9 mouse cellular contexts compared by ENCODE assay signal in the genomic region with DNA sequence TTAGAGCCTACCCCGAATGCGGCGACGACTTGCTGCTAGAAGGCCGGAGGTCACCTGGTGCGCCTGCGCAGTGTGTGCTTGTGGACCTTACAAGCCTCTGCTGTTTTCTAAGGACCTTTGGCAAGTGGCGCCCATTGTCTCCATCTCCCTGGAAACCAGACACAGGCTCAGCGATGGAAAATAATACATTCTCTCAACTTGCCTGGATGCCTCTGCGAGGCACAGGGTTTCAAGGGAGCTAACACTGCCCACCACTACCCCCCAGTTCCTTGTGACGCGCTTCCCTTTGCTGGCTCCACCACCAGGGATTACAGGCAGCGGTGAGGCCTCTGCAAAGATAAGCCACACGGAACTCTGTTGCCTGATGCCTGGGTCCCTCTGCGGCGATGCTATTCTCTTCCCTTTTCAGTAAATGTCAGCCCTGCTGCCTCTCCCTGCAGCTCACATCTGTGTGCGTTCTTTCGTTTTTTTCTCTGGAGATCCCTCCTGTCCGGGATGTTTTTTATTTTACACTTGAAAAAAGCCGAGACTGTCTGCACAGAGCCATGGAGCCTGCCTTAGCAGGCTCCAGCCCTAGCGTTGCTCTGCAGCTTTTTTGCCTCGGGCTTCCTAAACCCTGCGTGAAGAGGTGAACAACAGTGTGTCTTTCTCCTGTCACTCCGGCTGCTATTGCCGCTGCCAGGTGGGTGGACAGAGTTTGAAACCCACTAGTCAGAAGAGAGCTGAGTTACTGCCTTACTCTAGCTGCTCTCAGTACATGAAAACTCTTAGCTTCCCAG.
DNase-seq lines count a peak whose midpoint lies in the region; ATAC-seq lines count a peak whose summit lies in the region.
"Had no signal": no experiment of that assay in that cellular context is flagged by ENCODE, and none has a peak within 500 bp of the region (broad histone marks: within the 10 kb centered on the region; RNA-seq: fewer than 3 reads in every experiment).

No protein-coding gene starts in this region.

- DNase-seq in heart, adult 18-20 months: no peak
- peak; percentile 19 to 37 for DNase-seq in layer of hippocampus, postnatal 25 days (ENCODE audit: extremely low spot score in 1 of 2, low spot score in 1 of 2)
- DNase-seq in adrenal gland, adult 2 months: no peak
- DNase-seq in kidney, postnatal 14 days: no peak
- no peak for DNase-seq in thymus, postnatal 25 days

- H3K4me2 ChIP-seq in heart, embryonic 11.5 days: peak overlapping the region; percentile 52
- peak overlapping the region; percentile 58 for H3K4me2 ChIP-seq in forebrain, embryonic 13.5 days
- peak overlapping the region; percentile 47 for H3K4me2 ChIP-seq in neural tube, embryonic 13.5 days

- ATAC-seq in heart, embryonic 11.5 days (replicated peaks; ENCODE audit: insufficient number of reproducible peaks, low FRiP score, low TSS enrichment): no peak
- peak; percentile 77 for ATAC-seq in forebrain, embryonic 13.5 days
- ATAC-seq in neural tube, embryonic 13.5 days (ENCODE audit: low read depth): peak; percentile 43; the same call in 1 of the 2 replicates

- peaks cover 6% of the 10 kb centered on the region; the same call in 1 of the 2 replicates for H3K4me1 ChIP-seq in heart, embryonic 11.5 days (ENCODE audit: control insufficient read depth, insufficient read depth, low read length)
- peaks cover 16% of the 10 kb centered on the region for H3K4me1 ChIP-seq in forebrain, embryonic 13.5 days
- peaks cover 14% of the 10 kb centered on the region for H3K4me1 ChIP-seq in neural tube, embryonic 13.5 days (replicated peaks)
- H3K4me1 ChIP-seq: megakaryocyte, embryonic 14.5 days had no signal

- H3K9me3 ChIP-seq in heart, embryonic 11.5 days (replicated peaks; ENCODE audit: control insufficient read depth, low read length): no peaks in the 10 kb centered on the region
- H3K9me3 ChIP-seq in forebrain, embryonic 13.5 days (replicated peaks): no peaks in the 10 kb centered on the region; the same call in 1 of the 2 replicates
- no peaks in the 10 kb centered on the region for H3K9me3 ChIP-seq in neural tube, embryonic 13.5 days

- peak overlapping the region; percentile 47 for H3K9ac ChIP-seq in heart, embryonic 11.5 days (ENCODE audit: low read depth, low read length)
- H3K9ac ChIP-seq in forebrain, embryonic 13.5 days: peak overlapping the region; percentile 58
- peak overlapping the region; percentile 41 for H3K9ac ChIP-seq in neural tube, embryonic 13.5 days

- no peak overlapping the region for H3K4me3 ChIP-seq in heart, embryonic 11.5 days (ENCODE audit: low read depth, low read length)
- H3K4me3 ChIP-seq in forebrain, embryonic 13.5 days: peak overlapping the region; percentile 25
- H3K4me3 ChIP-seq in neural tube, embryonic 13.5 days: no peak overlapping the region
- H3K4me3 ChIP-seq: megakaryocyte, embryonic 14.5 days had no signal

- 48% methylated on average over 25 of the region's 25 CpGs for WGBS in heart, embryonic 11.5 days (ENCODE audit: insufficient replicate concordance)
- 10% methylated on average over 25 of the region's 25 CpGs for WGBS in forebrain, embryonic 13.5 days
- WGBS in neural tube, embryonic 13.5 days: 19% methylated on average over 25 of the region's 25 CpGs

- no peaks in the 10 kb centered on the region for H3K27me3 ChIP-seq in heart, embryonic 11.5 days (ENCODE audit: control insufficient read depth, insufficient read depth, low read length)
- H3K27me3 ChIP-seq in forebrain, embryonic 13.5 days: peaks cover 11% of the 10 kb centered on the region; the same call in 1 of the 2 replicates
- 0 out of 2 replicates have a peak, but pooled peaks cover 2% of the 10 kb centered on the region for H3K27me3 ChIP-seq in neural tube, embryonic 13.5 days
- H3K27me3 ChIP-seq: megakaryocyte, embryonic 14.5 days had no signal

- H3K36me3 ChIP-seq in heart, embryonic 11.5 days (ENCODE audit: control insufficient read depth, insufficient read depth, low read length): no peaks in the 10 kb centered on the region
- H3K36me3 ChIP-seq in forebrain, embryonic 13.5 days (ENCODE audit: poor library complexity, severe bottlenecking): no peaks in the 10 kb centered on the region
- H3K36me3 ChIP-seq in neural tube, embryonic 13.5 days: no peaks in the 10 kb centered on the region

- H3K27ac ChIP-seq in heart, embryonic 11.5 days (ENCODE audit: low read depth, low read length): no peak overlapping the region
- peak overlapping the region; percentile 58 for H3K27ac ChIP-seq in forebrain, embryonic 13.5 days
- H3K27ac ChIP-seq in neural tube, embryonic 13.5 days (replicated peaks): peak overlapping the region; percentile 64

Comparison
In these comparisons a context has a peak if more than half of its experiments do, and no peak if none do; other contexts are left out.
1. DNase-seq: peak in layer of hippocampus, postnatal 25 days (2 of 2); none in heart, adult 18-20 months (0 of 2), adrenal gland, adult 2 months (single experiment), kidney, postnatal 14 days (single experiment) and thymus, postnatal 25 days (single experiment).
2. Peak in every context shown above with its lines, with median percentiles within 50 percentile points of each other: H3K4me2 ChIP-seq and H3K9ac ChIP-seq.